Mouse (Mus musculus) heart, postnatal 0 days (tissue): ENCODE results near the gene Csf3r. TPM values are rescaled to one million over a fixed set of nuclear protein-coding genes. Genes with fewer than 3 reads are reported as not detected.
A peak's percentile ranks its signal among the peaks of the same experiment; 100 is the strongest.

Source experiments
- ATAC-seq: fragments of 200-750 bp; cut with Nextera tagmentation; 2 replicates; pipeline ENCODE4 v1.8.0; 2017; ENCODE audit warnings: low read depth, moderate number of reproducible peaks, moderate library complexity; ENCODE audit not compliant: insufficient read depth
- DNase-seq: peaks from one replicate; pipeline ENCODE4 v3.0.0-alpha.2; 2016; ENCODE audit warnings: low spot score
- H3K27ac ChIP-seq: fragments of 300-500 bp; sonication (generic); 2 replicates; pipeline ENCODE4 v1.5.1; 2014; ENCODE audit warnings: low read depth, mild to moderate bottlenecking
- H3K27me3 ChIP-seq: fragments of 300-500 bp; sonication (generic); 2 replicates; pipeline ENCODE4 v1.6.1; 2014; ENCODE audit warnings: low read length, mixed read lengths; ENCODE audit not compliant: control insufficient read depth, insufficient read depth
- H3K36me3 ChIP-seq: fragments of 300-500 bp; sonication (generic); replicated peaks from 2 replicates; pipeline ENCODE4 v1.6.1; 2014; ENCODE audit warnings: low read length, mixed read lengths; ENCODE audit not compliant: control insufficient read depth, insufficient read depth
- H3K4me1 ChIP-seq: fragments of 300-500 bp; sonication (generic); 2 replicates; pipeline ENCODE4 v1.6.1; 2014; ENCODE audit warnings: antibody characterized with exemption; ENCODE audit not compliant: control insufficient read depth, insufficient read depth
- H3K4me2 ChIP-seq: fragments of 300-500 bp; sonication (generic); 2 replicates; pipeline ENCODE4 v1.6.1; 2014; ENCODE audit warnings: low read depth, mild to moderate bottlenecking, low read length, moderate library complexity
- H3K4me3 ChIP-seq: fragments of 300-500 bp; sonication (generic); 2 replicates; pipeline ENCODE4 v1.5.1; 2014; ENCODE audit warnings: low read depth, low read length
- H3K9ac ChIP-seq: fragments of 300-500 bp; sonication (generic); replicated peaks from 2 replicates; pipeline ENCODE4 v1.6.1; 2014; ENCODE audit warnings: low read depth, low read length, mixed read lengths
- H3K9me3 ChIP-seq: fragments of 300-500 bp; sonication (generic); replicated peaks from 2 replicates; pipeline ENCODE4 v1.6.1; 2016; ENCODE audit warnings: low read length; ENCODE audit not compliant: control insufficient read depth
- CTCF ChIP-seq: IDR thresholded peaks from 2 replicates; pipeline ENCODE4 v1.5.1; 2016; ENCODE audit warnings: antibody characterized with exemption, control low read depth, low read depth
- EP300 ChIP-seq: IDR thresholded peaks from 2 replicates; pipeline ENCODE4 v1.6.1; 2016; ENCODE audit warnings: antibody characterized with exemption, low read depth
- whole genome bisulfite sequencing: fragments of 180-500 bp; shearing (Covaris S2); extraction: QIAGEN DNeasy Blood & Tissue Kit; methylation state at CpG from one replicate; pipeline ENCODE4 v1.1.7; 2014; 5-methylcytosine and 5-hydroxymethylcytosine counted together
- polyA plus RNA-seq: library from polyadenylated mRNA; unstranded; fragments of >200 nt; fragmentation: Nextera tagmentation; extraction: Ambion mirVana; gene quantifications from 2 replicates; pipeline ENCODE4 v1.2.1, GENCODE M21; 2015
- total RNA-seq: library from RNA; depleted of rRNA; stranded (reverse); fragments of >200 nt; gene quantifications from 2 replicates; pipeline ENCODE4 v1.2.3, GENCODE M21; 2014; ENCODE audit warnings: low replicate concordance

Csf3r gene
- total and polyA plus RNA-seq, 2 experiments from 2014 or later = 0.48 to 2.6 TPM

- Histone ChIP-seq H3K9ac (no peak overlapping the region), H3K4me1 (no peaks in the 10 kb centered on the region), H3K27me3 (no peaks in the 10 kb centered on the region), H3K9me3 (no peaks in the 10 kb centered on the region), H3K4me2 (no peak overlapping the region), H3K36me3 (no peaks in the 10 kb centered on the region), H3K4me3 (no peak overlapping the region), H3K27ac (no peak overlapping the region)
- DNase-seq (no peak), ATAC-seq (no peak)
- WGBS = 59% methylated on average over 3 of the region's 3 CpGs
- TF ChIP-seq CTCF (no peak), EP300 (no peak)
Observed at GRCm38 (mm10) chr4:126029042-126029441, 4.7 kb downstream of the Csf3r start.

GRCm38 (mm10) chr4:126030705-126031104 lies 6.4 kb downstream of the Csf3r start:
- Histone ChIP-seq H3K27ac (no peak overlapping the region), H3K9ac (no peak overlapping the region), H3K27me3 (no peaks in the 10 kb centered on the region), H3K4me1 (no peaks in the 10 kb centered on the region), H3K36me3 (no peaks in the 10 kb centered on the region), H3K4me2 (no peak overlapping the region), H3K4me3 (no peak overlapping the region), H3K9me3 (no peaks in the 10 kb centered on the region)
- WGBS = 57% methylated on average over 5 of the region's 5 CpGs
- DNase-seq (no peak), ATAC-seq (no peak)
- no peak for TF ChIP-seq EP300
- no peak for TF ChIP-seq CTCF

- no peak for ATAC-seq
- Histone ChIP-seq H3K27ac (no peak overlapping the region), H3K9me3 (no peaks in the 10 kb centered on the region), H3K36me3 (no peaks in the 10 kb centered on the region), H3K4me3 (no peak overlapping the region), H3K4me1 (no peaks in the 10 kb centered on the region), H3K27me3 (no peaks in the 10 kb centered on the region), H3K9ac (no peak overlapping the region), H3K4me2 (no peak overlapping the region)
- TF ChIP-seq EP300 = no peak
- no peak for TF ChIP-seq CTCF
- 76% methylated on average over 5 of the region's 5 CpGs for WGBS
- no peak for DNase-seq
Observed at GRCm38 (mm10) chr4:126035413-126035812, 11.1 kb downstream of the Csf3r start.

- Histone ChIP-seq H3K9me3 (no peaks in the 10 kb centered on the region), H3K4me2 (peak within 1 kb of the TSS; percentile 88), H3K4me3 (peak within 1 kb of the TSS; percentile 76), H3K36me3 (peaks cover 28% of the 10 kb centered on the region), H3K9ac (peak within 1 kb of the TSS; percentile 68), H3K27ac (peak within 1 kb of the TSS; percentile 59), H3K4me1 (peaks cover 11% of the 10 kb centered on the region), H3K27me3 (no peaks in the 10 kb centered on the region)
- DNase-seq (peak; percentile 91), ATAC-seq (peak; percentile 97)
- TF ChIP-seq EP300 = no peak
- TF ChIP-seq CTCF = no peak
- WGBS = under 1% methylated on average over 56 of the region's 56 CpGs
Observed at GRCm38 (mm10) chr4:126046851-126047585, 22.7 kb downstream of the Csf3r start, which contains the start of gene Mrps15. Gene Mrps15 (plus strand): TSS chr4:126046925.

- no peak overlapping the region for H3K4me2 ChIP-seq
- no peak for ATAC-seq
- H3K27ac ChIP-seq = no peak overlapping the region
- DNase-seq = no peak
- H3K4me3 ChIP-seq = no peak overlapping the region
- peaks cover 11% of the 10 kb centered on the region for H3K4me1 ChIP-seq
- H3K27me3 ChIP-seq = no peaks in the 10 kb centered on the region
- peaks cover 61% of the 10 kb centered on the region for H3K36me3 ChIP-seq
- H3K9me3 ChIP-seq = no peaks in the 10 kb centered on the region
- TF ChIP-seq CTCF = no peak
- TF ChIP-seq EP300 = no peak
- no peak overlapping the region for H3K9ac ChIP-seq
- WGBS = 60% methylated on average over 7 of the region's 7 CpGs
Observed at GRCm38 (mm10) chr4:126051617-126052016, 27.3 kb downstream of the Csf3r start.
